26 mouse cellular contexts compared by ENCODE assay signal in the genomic region with DNA sequence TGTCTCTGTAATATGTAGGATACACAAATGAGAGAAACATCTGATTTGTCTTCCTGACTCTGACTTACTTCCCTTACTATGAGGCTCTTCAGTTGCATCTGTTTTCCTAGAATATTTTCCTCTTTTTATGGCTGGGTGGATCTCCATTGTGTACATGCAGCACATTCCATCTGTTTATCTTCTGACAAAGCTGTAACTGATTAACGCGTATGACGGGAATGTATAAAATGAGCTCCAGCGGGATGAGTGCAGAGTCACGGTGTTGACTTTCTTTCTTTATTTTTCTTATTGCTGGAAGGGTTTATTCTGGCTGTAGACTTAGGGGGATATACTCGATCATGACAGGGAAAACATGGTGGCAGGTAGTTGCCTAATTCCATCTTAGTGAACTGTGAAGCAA.
DNase-seq lines count a peak whose midpoint lies in the region; ATAC-seq and TF ChIP-seq lines count a peak whose summit lies in the region.
"Had no signal": no experiment of that assay in that cellular context is flagged by ENCODE, and none has a peak within 500 bp of the region (broad histone marks: within the 10 kb centered on the region; RNA-seq: fewer than 3 reads in every experiment).

No protein-coding gene starts in this region.

- no peaks in the 10 kb centered on the region for H3K79me2 ChIP-seq in heart, adult 2 months (replicated peaks; ENCODE audit: control insufficient read depth, insufficient read depth, low read length)

- TF ChIP-seq CTCF in brain, embryonic 14.5 days (IDR thresholded peaks at IDR 0.05; ENCODE audit: borderline replicate concordance, extremely low read depth, insufficient read depth, insufficient read length), result no peak
- no peak for TF ChIP-seq CTCF in heart, adult 2 months (IDR thresholded peaks at IDR 0.05)

- H3K4me1 ChIP-seq in kidney, embryonic 15.5 days, result no peaks in the 10 kb centered on the region
- no peaks in the 10 kb centered on the region for H3K4me1 ChIP-seq in intestine, embryonic 16.5 days (ENCODE audit: control insufficient read depth, insufficient read depth, low read length)
- no peaks in the 10 kb centered on the region for H3K4me1 ChIP-seq in heart, adult 2 months (ENCODE audit: control insufficient read depth, insufficient read depth, low read length)
- H3K4me1 ChIP-seq: embryonic facial prominence, embryonic 12.5 days; forebrain, embryonic 12.5 days; hindbrain, embryonic 12.5 days; hindbrain, embryonic 15.5 days had no signal

- H3K4me3 ChIP-seq in kidney, embryonic 15.5 days (replicated peaks), result no peak overlapping the region
- no peak overlapping the region for H3K4me3 ChIP-seq in intestine, embryonic 16.5 days (ENCODE audit: low read length)
- no peak overlapping the region for H3K4me3 ChIP-seq in heart, adult 2 months
- H3K4me3 ChIP-seq: embryonic facial prominence, embryonic 12.5 days; erythroblast, embryonic 14.5 days; forebrain, embryonic 12.5 days; hindbrain, embryonic 12.5 days; hindbrain, embryonic 15.5 days had no signal

- no peaks in the 10 kb centered on the region for H3K9me3 ChIP-seq in kidney, embryonic 15.5 days (replicated peaks)
- no peaks in the 10 kb centered on the region for H3K9me3 ChIP-seq in intestine, embryonic 16.5 days (ENCODE audit: control insufficient read depth, low read length)
- H3K9me3 ChIP-seq: embryonic facial prominence, embryonic 12.5 days; forebrain, embryonic 12.5 days; G1E; hindbrain, embryonic 12.5 days; hindbrain, embryonic 15.5 days had no signal

- no peak for TF ChIP-seq POLR2A in brain, embryonic 14.5 days (IDR thresholded peaks at IDR 0.05; ENCODE audit: borderline replicate concordance, extremely low read depth, insufficient read depth, insufficient read length, poor library complexity, severe bottlenecking)
- no peak for TF ChIP-seq POLR2A in heart, adult 2 months (IDR thresholded peaks at IDR 0.05; ENCODE audit: insufficient read depth, low read depth, low read length)

- no peaks in the 10 kb centered on the region for H3K27me3 ChIP-seq in kidney, embryonic 15.5 days
- H3K27me3 ChIP-seq in intestine, embryonic 16.5 days (replicated peaks; ENCODE audit: control insufficient read depth, insufficient read depth, low read length), result no peaks in the 10 kb centered on the region
- H3K27me3 ChIP-seq in heart, adult 2 months (ENCODE audit: control insufficient read depth, insufficient read depth, low read length), result no peaks in the 10 kb centered on the region
- H3K27me3 ChIP-seq: CH12.LX; embryonic facial prominence, embryonic 12.5 days; forebrain, embryonic 12.5 days; hindbrain, embryonic 12.5 days; hindbrain, embryonic 15.5 days had no signal

- H3K4me2 ChIP-seq in kidney, embryonic 15.5 days, result no peak overlapping the region
- no peak overlapping the region for H3K4me2 ChIP-seq in intestine, embryonic 16.5 days (ENCODE audit: low read depth, low read length)
- H3K4me2 ChIP-seq: embryonic facial prominence, embryonic 12.5 days; forebrain, embryonic 12.5 days; heart, embryonic 11.5 days; hindbrain, embryonic 12.5 days; hindbrain, embryonic 15.5 days had no signal

- peak; percentile 46; the same call in 1 of the 2 replicates for ATAC-seq in kidney, embryonic 15.5 days (replicated peaks; ENCODE audit: low FRiP score)
- ATAC-seq in intestine, embryonic 16.5 days, result peak; percentile 90
- ATAC-seq: forebrain, embryonic 16.5 days had no signal

- H3K27ac ChIP-seq in kidney, embryonic 15.5 days, result no peak overlapping the region
- H3K27ac ChIP-seq in intestine, embryonic 16.5 days (ENCODE audit: low read length), result no peak overlapping the region
- no peak overlapping the region for H3K27ac ChIP-seq in heart, adult 2 months
- H3K27ac ChIP-seq: embryonic facial prominence, embryonic 12.5 days; forebrain, embryonic 12.5 days; hindbrain, embryonic 12.5 days; hindbrain, embryonic 15.5 days had no signal

- TF ChIP-seq EP300 in heart, adult 2 months (IDR thresholded peaks at IDR 0.05; ENCODE audit: insufficient read depth, low read depth, low read length), result no peak

- no peaks in the 10 kb centered on the region for H3K36me3 ChIP-seq in kidney, embryonic 15.5 days
- H3K36me3 ChIP-seq in intestine, embryonic 16.5 days (ENCODE audit: control insufficient read depth, insufficient read depth, low read length), result no peaks in the 10 kb centered on the region
- H3K36me3 ChIP-seq in heart, adult 2 months (ENCODE audit: control insufficient read depth, insufficient read depth, low read length), result no peaks in the 10 kb centered on the region
- H3K36me3 ChIP-seq: embryonic facial prominence, embryonic 12.5 days; forebrain, embryonic 12.5 days; G1E; hindbrain, embryonic 12.5 days; hindbrain, embryonic 15.5 days had no signal

- 72% methylated on average over 6 of the region's 6 CpGs for WGBS in kidney, embryonic 15.5 days
- 47% methylated on average over 6 of the region's 6 CpGs for WGBS in intestine, embryonic 16.5 days
- 80% methylated on average over 6 of the region's 6 CpGs for WGBS in heart, adult 2 months

- DNase-seq in kidney, postnatal 4 days, result no peak
- DNase-seq in brain, embryonic 14.5 days (ENCODE audit: low read depth), result peak; percentile 8
- peak; percentile 28 for DNase-seq in yolk sac, embryonic 10.5 days (ENCODE audit: low spot score)
- no peak for DNase-seq in heart, adult 2 months
- DNase-seq in ovary, postnatal 36 days (ENCODE audit: low spot score), result no peak
- DNase-seq: adrenal gland, adult 2 months; adrenal gland, postnatal 14 days; B cell, adult 2 months; cerebellum, adult 11-12 months; cerebellum, adult 8-10 months; cerebellum, postnatal 10 days; cerebellum, postnatal 36 days; gastrocnemius, postnatal 10 days; gastrocnemius, postnatal 36 days; kidney, adult 11 months had no signal

- H3K9ac ChIP-seq in kidney, embryonic 15.5 days, result no peak overlapping the region
- no peak overlapping the region for H3K9ac ChIP-seq in intestine, embryonic 16.5 days (ENCODE audit: low read depth, low read length)
- H3K9ac ChIP-seq in heart, adult 2 months (ENCODE audit: low read depth, low read length), result no peak overlapping the region
- H3K9ac ChIP-seq: embryonic facial prominence, embryonic 12.5 days; forebrain, embryonic 12.5 days; hindbrain, embryonic 12.5 days; hindbrain, embryonic 15.5 days had no signal

- intact Hi-C loops in heart, adult 2 months (cut with DNase I), result no loop called here

Comparison
In these comparisons a context has a peak if more than half of its experiments do, and no peak if none do; other contexts are left out.
1. DNase-seq: peak in brain, embryonic 14.5 days (single experiment) and yolk sac, embryonic 10.5 days (single experiment); none in kidney, postnatal 4 days (0 of 2), heart, adult 2 months (0 of 2) and ovary, postnatal 36 days (single experiment).